Mouse (Mus musculus): ENCODE results near the gene Tent4b. TPM values are rescaled to one million over a fixed set of nuclear protein-coding genes. Genes with fewer than 3 reads are reported as not detected.
"Not testable (repeated sequence)": the region's sequence is repeated elsewhere in the genome, so short reads cannot be mapped to it uniquely, and the experiment has no call there.

Gene Tent4b
- 10 to 100 TPM; 40.5 to 45.4 TPM for total RNA-seq (2021)

GRCm38 (mm10) chr8:88198945-88199571, at the start of gene Tent4b:
Gene Tent4b, plus strand, starts transcription at chr8:88199213.
- DNase-seq = peak; percentile 94
- intact Hi-C loops (cut with DNase I) = no loop called here

GRCm38 (mm10) chr8:88150910-88151371, 48.1 kb upstream of the Tent4b start:
- intact Hi-C loops (cut with DNase I) = no loop called here
- no peak for DNase-seq

GRCm38 (mm10) chr8:88160237-88160995, 38.6 kb upstream of the Tent4b start:
- intact Hi-C loops (cut with DNase I) = no loop called here
- no peak for DNase-seq

GRCm38 (mm10) chr8:88161439-88161838, 37.6 kb upstream of the Tent4b start:
- intact Hi-C loops (cut with DNase I) = no loop called here
- peak; percentile 68 for DNase-seq

- DNase-seq = no peak
- intact Hi-C loops (cut with DNase I) = no loop called here
Measured at GRCm38 (mm10) chr8:88175264-88175663, 23.7 kb upstream of the Tent4b start.

- no peak for DNase-seq
Measured at GRCm38 (mm10) chr8:88177291-88177690, 21.7 kb upstream of the Tent4b start.

GRCm38 (mm10) chr8:88183121-88183520, 15.9 kb upstream of the Tent4b start:
- no peak for DNase-seq
- intact Hi-C loops (cut with DNase I) = no loop called here

More at GRCm38 (mm10) chr8:88177291-88177690, 21.7 kb upstream of the Tent4b start:
- intact Hi-C loops (cut with DNase I) = no loop called here

GRCm38 (mm10) chr8:88184914-88185313, 14.1 kb upstream of the Tent4b start:
- DNase-seq = no peak
- intact Hi-C loops (cut with DNase I) = no loop called here

GRCm38 (mm10) chr8:88185716-88186115, 13.3 kb upstream of the Tent4b start:
- no peak for DNase-seq
- intact Hi-C loops (cut with DNase I) = no loop called here

GRCm38 (mm10) chr8:88197328-88197727, 1.7 kb upstream of the Tent4b start:
- intact Hi-C loops (cut with DNase I) = no loop called here
- no peak for DNase-seq

- intact Hi-C loops (cut with DNase I) = no loop called here
- peak; percentile 18 for DNase-seq
Measured at GRCm38 (mm10) chr8:88198551-88198944, 465 bp upstream of the Tent4b start.

- intact Hi-C loops (cut with DNase I) = no loop called here
- DNase-seq = peak; percentile 35
Measured at GRCm38 (mm10) chr8:88199700-88200601, 938 bp downstream of the Tent4b start.

- DNase-seq = peak; percentile 5
- intact Hi-C loops (cut with DNase I) = no loop called here
Measured at GRCm38 (mm10) chr8:88200724-88201495, 1.9 kb downstream of the Tent4b start.

GRCm38 (mm10) chr8:88201641-88202040, 2.6 kb downstream of the Tent4b start:
- no peak for DNase-seq
- intact Hi-C loops (cut with DNase I) = no loop called here

GRCm38 (mm10) chr8:88206016-88206415, 7.0 kb downstream of the Tent4b start:
- DNase-seq = no peak
- intact Hi-C loops (cut with DNase I) = no loop called here

- DNase-seq = no peak
- intact Hi-C loops (cut with DNase I) = no loop called here
Measured at GRCm38 (mm10) chr8:88207121-88207821, 8.3 kb downstream of the Tent4b start.

- intact Hi-C loops (cut with DNase I); DNase-seq: not testable (repeated sequence)
Measured at GRCm38 (mm10) chr8:88209930-88210827, 11.2 kb downstream of the Tent4b start.

- DNase-seq = no peak
Measured at GRCm38 (mm10) chr8:88221353-88221752, 22.3 kb downstream of the Tent4b start.

GRCm38 (mm10) chr8:88225358-88225757, 26.3 kb downstream of the Tent4b start:
- peak; percentile 5 for DNase-seq

More at GRCm38 (mm10) chr8:88221353-88221752, 22.3 kb downstream of the Tent4b start:
- intact Hi-C loops (cut with DNase I) = no loop called here

More at GRCm38 (mm10) chr8:88225358-88225757, 26.3 kb downstream of the Tent4b start:
- intact Hi-C loops (cut with DNase I) = no loop called here

Data from left cerebral cortex, postnatal 4 days (tissue).